Mouse (Mus musculus) layer of hippocampus, adult 2 months (tissue): Measurements from ENCODE around the gene Ide. TPM values are rescaled to one million over a fixed set of nuclear protein-coding genes. Genes with fewer than 3 reads are reported as not detected.

Experiments used
- DNase-seq, 2 experiments: peaks; one replicate each; pipeline ENCODE4 v3.0.0; 2022; ENCODE audit warnings: low spot score in 2 of 2
- H3K27ac ChIP-seq: fragments of 200-600 bp; 2 replicates; pipeline ENCODE4 v1.8.1; 2022
- H3K4me3 ChIP-seq: fragments of 200-600 bp; 2 replicates; pipeline ENCODE4 v1.8.1; 2022; ENCODE audit warnings: mild to moderate bottlenecking
- CTCF ChIP-seq: fragments of 200-600 bp; conservative IDR thresholded peaks from 2 replicates; pipeline ENCODE4 v1.8.1; 2022; ENCODE audit warnings: antibody characterized with exemption, mild to moderate bottlenecking, moderate library complexity
- long read RNA-seq, 2 experiments: library from polyadenylated mRNA; stranded (forward); transcript quantifications; one replicate each; pipeline ENCODE4 v2.0.0; 2021; ENCODE audit warnings: borderline mapping rate in 2 of 2
- total RNA-seq, 2 experiments: library from RNA; stranded (reverse); gene quantifications; 2 replicates each; pipeline ENCODE4 v1.2.3; 2021

Ide gene
- 10 to 100 TPM; 34.9 to 56.2 TPM for total RNA-seq
- long read RNA-seq, experiment 1, full-length matches to known transcripts = 21 of 32 reads
- long read RNA-seq, experiment 1, partial matches to known transcripts = 8 of 32 reads
- long read RNA-seq, experiment 1, other reads (novel, unspliced or antisense) = 3 of 32 reads
- long read RNA-seq, experiment 2, full-length matches to known transcripts = 16 of 25 reads
- long read RNA-seq, experiment 2, partial matches to known transcripts = 6 of 25 reads
- long read RNA-seq, experiment 2, other reads (novel, unspliced or antisense) = 3 of 25 reads

DNA sequence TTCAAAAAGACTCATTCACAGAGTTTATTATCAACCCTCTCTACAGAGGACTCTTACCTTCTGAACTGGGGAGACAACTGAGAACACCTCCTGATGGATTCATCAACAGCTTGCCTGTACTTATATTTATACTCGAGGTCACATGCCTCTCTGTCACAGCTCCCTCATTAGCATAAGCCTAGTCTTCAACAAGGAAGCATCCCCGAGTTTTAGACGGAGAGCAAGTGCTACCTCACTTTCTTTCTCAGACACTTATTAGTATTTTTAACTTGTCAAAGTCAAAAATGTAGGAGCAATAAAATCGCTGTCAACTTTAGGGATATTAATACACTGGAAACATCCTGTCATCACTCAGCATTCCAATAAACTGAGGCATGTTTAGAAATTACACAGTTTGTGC, at the start of gene Ide:
TSS of gene Ide (minus strand) at position 101 of the 400 bp plus-strand sequence.
- no peak within 1 kb of the TSS for H3K4me3 ChIP-seq
- no peak for TF ChIP-seq CTCF
- no peak for DNase-seq
- no peak within 1 kb of the TSS for H3K27ac ChIP-seq

GRCm38 (mm10) chr19:37386126-37386525, 48.5 kb upstream of the Ide start:
- no peak overlapping the region for H3K27ac ChIP-seq
- TF ChIP-seq CTCF = no peak
- no peak overlapping the region for H3K4me3 ChIP-seq
- DNase-seq = no peak

GRCm38 (mm10) chr19:37378816-37379215, 41.2 kb upstream of the Ide start:
- DNase-seq = no peak
- no peak overlapping the region for H3K27ac ChIP-seq
- TF ChIP-seq CTCF = no peak
- no peak overlapping the region for H3K4me3 ChIP-seq

GRCm38 (mm10) chr19:37377404-37377990, 39.8 kb upstream of the Ide start:
- no peak overlapping the region for H3K4me3 ChIP-seq
- no peak for TF ChIP-seq CTCF
- DNase-seq = no peak

GRCm38 (mm10) chr19:37376841-37377240, 39.2 kb upstream of the Ide start:
- peak overlapping the region; percentile 69 for H3K4me3 ChIP-seq

More at GRCm38 (mm10) chr19:37377404-37377990, 39.8 kb upstream of the Ide start:
- no peak overlapping the region for H3K27ac ChIP-seq

DNA sequence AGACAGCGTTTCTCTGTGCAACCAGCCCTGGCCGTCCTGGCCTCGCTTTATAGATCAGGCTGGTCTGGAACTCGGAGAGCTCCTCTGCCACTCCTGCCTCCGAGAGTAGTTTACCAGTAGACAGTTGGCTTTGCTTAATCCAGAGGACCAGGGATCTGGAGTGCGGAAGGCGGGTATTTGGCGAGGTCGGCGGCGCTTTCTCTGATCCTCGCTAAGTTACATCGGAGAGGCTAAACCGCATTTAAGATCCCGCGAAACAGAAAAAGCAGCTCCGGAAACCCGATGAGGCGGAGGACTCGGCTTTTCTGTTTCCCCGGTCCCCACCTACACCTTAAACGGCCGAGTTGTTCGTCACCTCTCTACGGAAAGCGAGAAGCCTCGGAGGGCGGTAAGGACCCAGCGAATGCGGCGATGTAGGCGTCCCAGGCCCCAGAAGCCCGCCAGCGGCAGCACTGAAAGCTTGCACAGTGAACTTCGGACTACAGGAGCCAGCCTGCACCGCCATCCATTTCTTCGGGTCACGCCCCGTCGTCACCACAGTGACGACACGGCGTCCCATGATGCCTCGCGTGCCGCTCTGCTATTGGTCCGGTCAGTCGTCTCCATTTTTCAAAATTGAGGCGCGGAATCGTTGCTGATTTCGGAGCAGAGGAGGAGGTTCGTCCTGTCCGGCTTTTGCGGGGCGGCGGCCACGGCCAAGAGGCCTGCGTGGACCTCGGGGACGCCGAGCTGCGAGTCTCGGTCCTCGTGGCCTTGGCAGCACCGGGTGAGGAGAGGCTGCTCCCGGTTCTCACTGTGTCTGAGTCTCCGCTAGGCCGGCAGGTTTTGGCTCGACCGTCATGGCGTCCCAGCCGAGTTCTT, 38.3 kb upstream of the Ide start, which contains the start of gene Kif11:
TSS of gene Kif11 (plus strand) at position 649 of the 861 bp plus-strand sequence.
- DNase-seq = peak; percentile 97 to 99
- peak; percentile 39 for TF ChIP-seq CTCF
- peak within 1 kb of the TSS; percentile 69 for H3K4me3 ChIP-seq
- H3K27ac ChIP-seq = peak within 1 kb of the TSS; percentile 95

More at GRCm38 (mm10) chr19:37376841-37377240, 39.2 kb upstream of the Ide start:
- TF ChIP-seq CTCF = no peak
- H3K27ac ChIP-seq = no peak overlapping the region
- no peak for DNase-seq

DNA sequence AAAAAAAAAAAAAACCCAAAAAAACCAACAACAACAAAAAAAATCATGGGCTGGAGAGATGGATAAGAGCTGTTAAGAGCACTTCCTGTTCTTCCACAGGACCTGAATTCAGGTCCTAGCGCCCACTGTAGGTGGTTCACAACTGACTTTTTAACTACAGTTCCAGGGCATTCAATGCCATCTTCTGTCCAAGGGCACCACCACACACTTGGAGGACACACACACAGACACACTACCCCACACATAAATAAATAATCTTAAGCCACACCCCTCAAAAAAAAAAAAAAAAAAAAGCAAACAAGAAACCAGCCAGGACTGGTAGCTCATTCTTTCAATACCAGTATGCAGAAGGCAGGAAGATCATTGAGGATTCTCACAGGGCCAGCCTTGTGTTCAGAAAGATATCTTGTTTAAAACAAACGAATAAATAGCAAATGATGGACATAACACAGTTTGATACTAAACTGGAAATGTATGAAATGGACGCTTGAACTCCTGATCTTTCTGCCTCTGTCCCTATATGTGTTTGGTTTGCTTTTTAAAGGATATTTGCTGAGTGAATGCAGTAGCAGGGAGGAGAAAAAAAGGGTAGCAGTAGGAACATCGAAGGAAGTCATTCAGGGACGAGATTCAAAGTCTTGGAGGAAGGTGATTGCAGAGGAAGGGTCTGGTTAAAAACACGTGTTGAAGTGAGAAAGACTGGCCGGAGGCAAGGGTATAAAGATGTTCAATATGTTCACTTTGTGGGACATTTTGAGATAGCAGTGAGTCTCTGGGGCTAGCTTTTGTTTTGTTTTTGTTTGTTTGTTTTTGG, 37.5 kb upstream of the Ide start:
- Histone ChIP-seq H3K27ac (peak overlapping the region; percentile 95), H3K4me3 (peak overlapping the region; percentile 69)
- no peak for DNase-seq
- no peak for TF ChIP-seq CTCF

DNA sequence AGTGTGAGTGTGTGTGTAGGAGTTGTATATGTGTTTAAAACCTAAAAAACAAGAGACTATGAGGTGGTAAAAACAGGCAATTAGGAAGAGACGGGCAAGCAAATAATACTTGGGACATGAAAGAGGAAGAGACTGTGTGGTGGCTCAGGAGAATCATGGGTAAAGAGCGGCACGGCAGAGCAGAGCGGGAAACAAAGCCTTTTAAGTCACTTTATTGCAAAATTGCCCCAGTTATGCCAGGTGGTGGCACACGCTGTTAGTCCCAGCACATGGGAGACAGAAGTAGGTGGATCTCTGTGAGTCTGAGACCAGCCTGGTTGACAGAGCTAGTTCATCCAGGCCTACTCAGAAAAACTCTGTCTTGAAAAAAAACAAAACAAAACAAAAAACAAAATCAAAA, 32.7 kb upstream of the Ide start:
- Histone ChIP-seq H3K27ac (no peak overlapping the region), H3K4me3 (no peak overlapping the region)
- TF ChIP-seq CTCF = no peak
- DNase-seq = peak in 1 of 2 experiments; percentile 43

DNA sequence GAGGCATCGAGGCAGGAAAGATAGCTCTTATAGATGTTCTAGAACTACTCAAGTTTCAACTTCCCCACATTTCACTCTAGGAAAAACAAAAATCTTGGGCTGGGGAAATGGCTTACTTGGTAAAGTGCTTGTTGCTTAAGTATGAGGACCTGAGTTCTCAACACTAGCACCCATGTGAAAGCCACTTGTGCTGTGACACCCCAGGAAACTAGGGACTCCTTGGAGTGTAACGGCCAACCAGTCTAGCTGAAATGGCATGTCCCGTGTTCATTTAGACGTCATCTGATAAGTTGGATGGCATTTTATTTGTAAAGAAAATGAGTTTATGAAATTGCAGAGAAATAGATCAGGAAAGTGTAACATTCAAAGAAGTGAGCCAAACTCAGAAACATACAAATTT, 32.3 kb upstream of the Ide start:
- no peak overlapping the region for H3K4me3 ChIP-seq
- H3K27ac ChIP-seq = no peak overlapping the region
- no peak for DNase-seq
- no peak for TF ChIP-seq CTCF

DNA sequence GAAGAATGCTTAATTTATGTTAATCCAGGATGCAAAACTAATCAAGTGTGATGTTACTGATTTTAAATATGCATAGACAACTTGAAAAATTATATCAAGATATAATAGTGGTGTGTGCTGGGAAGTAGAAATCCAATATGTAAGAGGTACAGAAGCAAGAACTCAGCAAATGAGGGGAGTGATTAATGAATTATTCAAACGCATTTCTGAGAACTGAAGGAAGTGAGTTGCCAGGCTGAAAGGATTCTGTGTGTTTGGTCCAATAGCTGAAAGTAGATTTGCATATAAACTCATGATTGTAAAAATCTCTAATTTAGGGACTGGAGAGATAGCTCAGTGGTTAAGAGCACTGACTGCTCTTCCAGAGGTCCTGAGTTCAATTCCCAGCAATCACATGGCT, 31.3 kb upstream of the Ide start:
- DNase-seq = no peak
- Histone ChIP-seq H3K27ac (no peak overlapping the region), H3K4me3 (no peak overlapping the region)
- no peak for TF ChIP-seq CTCF

DNA sequence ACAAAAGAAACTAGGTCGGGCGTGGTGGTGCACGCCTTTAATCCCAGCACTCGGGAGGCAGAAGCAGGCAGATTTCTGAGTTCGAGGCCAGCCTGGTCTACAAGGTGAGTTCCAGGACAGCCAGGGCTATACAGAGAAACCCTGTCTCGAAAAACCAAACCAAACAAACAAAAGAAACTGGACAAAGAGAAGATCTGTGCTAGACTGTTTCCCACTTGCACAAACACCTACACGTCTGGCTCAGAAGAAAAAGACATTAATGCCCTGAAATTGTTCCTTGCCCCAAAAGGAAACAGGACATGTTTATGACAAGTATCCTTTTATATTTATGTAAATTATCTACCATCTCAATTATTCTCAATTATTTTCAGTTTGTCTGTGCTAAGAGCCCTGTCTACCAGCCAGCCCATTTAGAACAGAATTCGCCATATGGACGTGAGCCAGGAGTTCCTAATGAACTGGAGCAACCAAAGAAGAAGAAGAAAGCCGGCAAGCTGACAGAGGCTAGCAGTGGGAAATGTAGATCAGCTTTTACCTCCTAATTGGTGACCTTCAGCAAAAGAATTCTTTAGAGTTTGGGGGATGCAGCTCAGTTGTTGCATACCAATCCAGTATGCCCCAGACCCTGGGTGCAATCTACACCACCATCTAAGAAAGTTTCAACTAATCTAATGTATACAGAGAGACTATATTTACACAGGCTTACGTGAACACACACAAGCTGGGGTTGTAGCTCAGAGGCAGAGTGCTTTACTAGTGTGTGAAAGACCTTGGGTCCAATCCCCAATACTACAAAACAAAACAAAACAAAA, 25.7 kb upstream of the Ide start:
- peak; percentile 56 to 64 for DNase-seq
- no peak overlapping the region for H3K4me3 ChIP-seq
- H3K27ac ChIP-seq = peak overlapping the region; percentile 36; the same call in 1 of the 2 replicates
- no peak for TF ChIP-seq CTCF
